Mouse (Mus musculus) splenic B cell, adult 2 months (primary cell): Measurements from ENCODE around the gene Eme2.
A peak's percentile ranks its signal among the peaks of the same experiment; 100 is the strongest.
"Not testable (repeated sequence)": the region's sequence is repeated elsewhere in the genome, so short reads cannot be mapped to it uniquely, and the experiment has no call there.

Source experiments
- DNase-seq: peaks from one replicate; pipeline ENCODE4 v3.0.0-alpha.2; 2011; ENCODE audit warnings: low read depth, low spot score
- H3K27me3 ChIP-seq: 2 replicates; pipeline ENCODE4 v1.6.1; 2012; ENCODE audit warnings: mild to moderate bottlenecking, low read length, moderate library complexity, mixed read lengths; ENCODE audit not compliant: control insufficient read depth, poor library complexity, insufficient read depth, severe bottlenecking
- H3K36me3 ChIP-seq: 2 replicates; pipeline ENCODE4 v1.6.1; 2012; ENCODE audit warnings: mild to moderate bottlenecking, low read length, moderate library complexity, mixed read lengths; ENCODE audit not compliant: control insufficient read depth, poor library complexity, insufficient read depth, severe bottlenecking

The Eme2 gene

GRCm38 (mm10) chr17:24894995-24895547 lies at the start of gene Eme2, which contains the start of gene Mrps34:
TSS of gene Eme2 (minus strand) at chr17:24895087.
TSS of gene Mrps34 (plus strand) at chr17:24895116.
- DNase-seq: peak; percentile 70
- no peaks in the 10 kb centered on the region for H3K27me3 ChIP-seq
- H3K36me3 ChIP-seq: peaks cover 2% of the 10 kb centered on the region

GRCm38 (mm10) chr17:24943589-24943988 lies 48.7 kb upstream of the Eme2 start:
- not testable (repeated sequence) for H3K27me3 ChIP-seq, H3K36me3 ChIP-seq
- peak; percentile 59 for DNase-seq

GRCm38 (mm10) chr17:24943036-24943435 lies 48.1 kb upstream of the Eme2 start:
- H3K36me3 ChIP-seq: peaks cover 8% of the 10 kb centered on the region; the same call in 1 of the 2 replicates
- no peaks in the 10 kb centered on the region for H3K27me3 ChIP-seq
- DNase-seq: peak; percentile 22

GRCm38 (mm10) chr17:24942453-24942852 lies 47.6 kb upstream of the Eme2 start:
- H3K36me3 ChIP-seq, H3K27me3 ChIP-seq: not testable (repeated sequence)
- peak; percentile 51 for DNase-seq

GRCm38 (mm10) chr17:24937266-24937665 lies 42.4 kb upstream of the Eme2 start:
- H3K27me3 ChIP-seq: no peaks in the 10 kb centered on the region
- H3K36me3 ChIP-seq: no peaks in the 10 kb centered on the region
- peak; percentile 15 for DNase-seq

- Histone ChIP-seq H3K36me3 (no peaks in the 10 kb centered on the region; the same call in 1 of the 2 replicates), H3K27me3 (no peaks in the 10 kb centered on the region)
- DNase-seq: peak; percentile 94
Observed at GRCm38 (mm10) chr17:24936259-24937237, 41.7 kb upstream of the Eme2 start, which contains the start of gene Mapk8ip3. TSS of gene Mapk8ip3 (minus strand) at chr17:24936977.

- Histone ChIP-seq H3K27me3 (no peaks in the 10 kb centered on the region), H3K36me3 (no peaks in the 10 kb centered on the region; the same call in 1 of the 2 replicates)
- no peak for DNase-seq
Observed at GRCm38 (mm10) chr17:24935666-24936065, 40.8 kb upstream of the Eme2 start.

- DNase-seq: no peak
- no peaks in the 10 kb centered on the region for H3K27me3 ChIP-seq
- no peaks in the 10 kb centered on the region; the same call in 1 of the 2 replicates for H3K36me3 ChIP-seq
Observed at GRCm38 (mm10) chr17:24934926-24935325, 40.0 kb upstream of the Eme2 start.

GRCm38 (mm10) chr17:24933163-24933562 lies 38.3 kb upstream of the Eme2 start:
- DNase-seq: no peak
- no peaks in the 10 kb centered on the region for H3K27me3 ChIP-seq
- no peaks in the 10 kb centered on the region; the same call in 1 of the 2 replicates for H3K36me3 ChIP-seq

- no peak for DNase-seq
- peaks cover 2% of the 10 kb centered on the region for H3K36me3 ChIP-seq
- no peaks in the 10 kb centered on the region for H3K27me3 ChIP-seq
Observed at GRCm38 (mm10) chr17:24932431-24932830, 37.5 kb upstream of the Eme2 start.

GRCm38 (mm10) chr17:24929506-24929905 lies 34.6 kb upstream of the Eme2 start:
- Histone ChIP-seq H3K27me3 (no peaks in the 10 kb centered on the region), H3K36me3 (peaks cover 3% of the 10 kb centered on the region)
- no peak for DNase-seq

GRCm38 (mm10) chr17:24923246-24923645 lies 28.4 kb upstream of the Eme2 start:
- peaks cover 7% of the 10 kb centered on the region; the same call in 1 of the 2 replicates for H3K36me3 ChIP-seq
- H3K27me3 ChIP-seq: no peaks in the 10 kb centered on the region
- DNase-seq: no peak

GRCm38 (mm10) chr17:24913984-24914383 lies 19.1 kb upstream of the Eme2 start:
- peaks cover 14% of the 10 kb centered on the region for H3K36me3 ChIP-seq
- no peaks in the 10 kb centered on the region for H3K27me3 ChIP-seq
- DNase-seq: no peak

GRCm38 (mm10) chr17:24907591-24907990 lies 12.7 kb upstream of the Eme2 start:
- H3K27me3 ChIP-seq: no peaks in the 10 kb centered on the region
- peaks cover 15% of the 10 kb centered on the region for H3K36me3 ChIP-seq
- no peak for DNase-seq

- no peak for DNase-seq
- Histone ChIP-seq H3K36me3 (peaks cover 6% of the 10 kb centered on the region), H3K27me3 (no peaks in the 10 kb centered on the region)
Observed at GRCm38 (mm10) chr17:24903767-24904166, 8.9 kb upstream of the Eme2 start.
